Mouse (Mus musculus) liver, postnatal 0 days (tissue): ENCODE measurements around the gene Rabepk. TPM values are rescaled to one million over a fixed set of nuclear protein-coding genes. Genes with fewer than 3 reads are reported as not detected.
"Not testable (repeated sequence)": the region's sequence is repeated elsewhere in the genome, so short reads cannot be mapped to it uniquely, and the experiment has no call there.

Experiments
- ATAC-seq: fragments of 200-750 bp; cut with Nextera tagmentation; 2 replicates; pipeline ENCODE4 v1.8.0; 2017; ENCODE audit warnings: mild to moderate bottlenecking, moderate library complexity
- DNase-seq: peaks from one replicate; pipeline ENCODE4 v3.0.0-alpha.2; 2016
- H3K27ac ChIP-seq: fragments of 300-500 bp; sonication (generic); 2 replicates; pipeline ENCODE4 v1.5.1; 2014; ENCODE audit warnings: antibody characterized with exemption, moderate library complexity, mild to moderate bottlenecking, low read depth
- H3K27me3 ChIP-seq: fragments of 300-500 bp; sonication (generic); 2 replicates; pipeline ENCODE4 v1.6.1; 2014; ENCODE audit warnings: low read length, control low read depth, mixed read lengths; ENCODE audit not compliant: insufficient read depth
- H3K36me3 ChIP-seq: fragments of 300-500 bp; sonication (generic); replicated peaks from 2 replicates; pipeline ENCODE4 v1.6.1; 2014; ENCODE audit warnings: mild to moderate bottlenecking, control low read depth, low read length, moderate library complexity, mixed read lengths; ENCODE audit not compliant: insufficient read depth
- H3K4me1 ChIP-seq: fragments of 300-500 bp; sonication (generic); 2 replicates; pipeline ENCODE4 v1.6.1; 2014; ENCODE audit warnings: antibody characterized with exemption, mild to moderate bottlenecking, control low read depth; ENCODE audit not compliant: insufficient read depth
- H3K4me2 ChIP-seq: fragments of 300-500 bp; sonication (generic); 2 replicates; pipeline ENCODE4 v1.6.1; 2014; ENCODE audit warnings: low read depth, mild to moderate bottlenecking, low read length, moderate library complexity, mixed read lengths
- H3K4me3 ChIP-seq: fragments of 300-500 bp; sonication (generic); 2 replicates; pipeline ENCODE4 v1.5.1; 2014; ENCODE audit warnings: low read depth, low read length
- H3K9ac ChIP-seq: fragments of 300-500 bp; sonication (generic); replicated peaks from 2 replicates; pipeline ENCODE4 v1.6.1; 2014; ENCODE audit warnings: mild to moderate bottlenecking, moderate library complexity
- H3K9me3 ChIP-seq: fragments of 300-500 bp; sonication (generic); 2 replicates; pipeline ENCODE4 v1.6.1; 2016; ENCODE audit warnings: mild to moderate bottlenecking, control low read depth, low read length, mixed read lengths
- CTCF ChIP-seq: sonication (generic); IDR thresholded peaks from 2 replicates; pipeline ENCODE4 v1.5.1; 2016; ENCODE audit warnings: antibody characterized with exemption, low read depth
- EP300 ChIP-seq: IDR thresholded peaks from 2 replicates; pipeline ENCODE4 v1.6.1; 2016; ENCODE audit warnings: antibody characterized with exemption, low read depth, mild to moderate bottlenecking
- WGBS: fragments of 180-500 bp; shearing (Covaris S2); extraction: QIAGEN DNeasy Blood & Tissue Kit; methylation state at CpG from one replicate; pipeline ENCODE4 v1.1.7; 2014; ENCODE audit not compliant: insufficient replicate concordance; 5-methylcytosine and 5-hydroxymethylcytosine counted together
- polyA plus RNA-seq: library from polyadenylated mRNA; unstranded; fragments of >200 nt; fragmentation: Nextera tagmentation; extraction: Ambion mirVana; gene quantifications from 2 replicates; pipeline ENCODE4 v1.2.1, GENCODE M21; 2015

Rabepk gene
- polyA plus RNA-seq = 17.0 and 20.4 TPM in 2 replicates

GRCm38 (mm10) chr2:34799357-34800256 is at the start of gene Rabepk:
Gene Rabepk (minus strand): TSS chr2:34799912.
- no peaks in the 10 kb centered on the region for H3K9me3 ChIP-seq
- ATAC-seq (peak; percentile 71), DNase-seq (peak; percentile 91)
- H3K4me2 ChIP-seq = peak within 1 kb of the TSS; percentile 83
- H3K36me3 ChIP-seq = peaks cover 15% of the 10 kb centered on the region
- peaks cover 24% of the 10 kb centered on the region for H3K4me1 ChIP-seq
- WGBS = 2% methylated on average over 44 of the region's 44 CpGs
- peak within 1 kb of the TSS; percentile 92 for H3K27ac ChIP-seq
- H3K4me3 ChIP-seq = peak within 1 kb of the TSS; percentile 80
- H3K27me3 ChIP-seq = no peaks in the 10 kb centered on the region
- TF ChIP-seq EP300 = no peak; the same call in 1 of the 2 replicates
- no peak for TF ChIP-seq CTCF
- peak within 1 kb of the TSS; percentile 78 for H3K9ac ChIP-seq

GRCm38 (mm10) chr2:34847702-34848101 is 48.0 kb upstream of the Rabepk start:
- no peak overlapping the region for H3K4me2 ChIP-seq
- TF ChIP-seq EP300 = no peak
- no peak for TF ChIP-seq CTCF
- no peak overlapping the region for H3K4me3 ChIP-seq
- no peaks in the 10 kb centered on the region for H3K27me3 ChIP-seq
- H3K27ac ChIP-seq = no peak overlapping the region
- H3K4me1 ChIP-seq = no peaks in the 10 kb centered on the region
- H3K9me3 ChIP-seq = no peaks in the 10 kb centered on the region
- no peak overlapping the region for H3K9ac ChIP-seq
- 74% methylated on average over 1 of the region's 1 CpGs for WGBS
- no peak for ATAC-seq
- DNase-seq = no peak
- peaks cover 14% of the 10 kb centered on the region for H3K36me3 ChIP-seq

DNA sequence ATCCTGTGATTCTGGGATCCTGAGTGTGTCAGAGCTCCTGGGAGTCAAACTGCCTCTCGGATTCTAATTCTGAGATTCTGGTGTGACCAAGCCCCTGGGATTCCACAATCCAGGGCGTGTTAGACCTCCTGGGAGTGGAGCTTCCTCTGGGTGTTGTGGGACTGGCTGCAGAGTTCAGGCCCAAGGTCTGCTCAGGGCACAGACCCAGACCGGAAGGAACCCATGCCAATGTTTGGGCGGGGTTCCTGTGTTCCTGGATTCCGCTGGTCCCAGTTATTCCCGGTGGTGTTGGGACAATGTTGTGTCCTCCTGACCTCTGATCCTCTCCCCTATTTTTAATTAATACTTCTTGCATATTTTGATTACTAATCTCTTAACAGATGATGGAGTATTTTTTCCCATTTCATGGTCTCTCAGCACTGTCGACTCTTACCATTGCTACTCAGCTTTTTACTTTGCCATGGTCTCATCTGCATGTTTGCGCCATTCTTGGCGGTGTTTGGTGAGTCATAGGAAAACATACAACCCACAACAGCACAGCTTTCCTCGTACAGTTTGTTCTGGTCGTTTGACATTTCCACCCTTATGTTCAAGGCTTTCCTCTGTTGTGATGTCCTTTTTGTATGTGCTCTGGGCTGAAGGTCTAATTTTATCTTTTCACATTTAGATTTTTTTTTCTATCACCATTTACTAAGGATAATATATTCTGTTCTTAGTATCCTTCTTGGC is 43.7 kb upstream of the Rabepk start:
- Histone ChIP-seq H3K4me2 (no peak overlapping the region), H3K9ac (no peak overlapping the region), H3K27me3 (0 out of 2 replicates have a peak, but pooled peaks cover under 1% of the 10 kb centered on the region), H3K4me3 (no peak overlapping the region), H3K27ac (no peak overlapping the region), H3K9me3 (no peaks in the 10 kb centered on the region), H3K36me3 (no peaks in the 10 kb centered on the region), H3K4me1 (no peaks in the 10 kb centered on the region)
- 63% methylated on average over 11 of the region's 11 CpGs for WGBS
- no peak for ATAC-seq
- DNase-seq = no peak
- TF ChIP-seq EP300 (0 out of 2 replicates have a peak, but pooled peaks have one; percentile 21), CTCF (no peak)

DNA sequence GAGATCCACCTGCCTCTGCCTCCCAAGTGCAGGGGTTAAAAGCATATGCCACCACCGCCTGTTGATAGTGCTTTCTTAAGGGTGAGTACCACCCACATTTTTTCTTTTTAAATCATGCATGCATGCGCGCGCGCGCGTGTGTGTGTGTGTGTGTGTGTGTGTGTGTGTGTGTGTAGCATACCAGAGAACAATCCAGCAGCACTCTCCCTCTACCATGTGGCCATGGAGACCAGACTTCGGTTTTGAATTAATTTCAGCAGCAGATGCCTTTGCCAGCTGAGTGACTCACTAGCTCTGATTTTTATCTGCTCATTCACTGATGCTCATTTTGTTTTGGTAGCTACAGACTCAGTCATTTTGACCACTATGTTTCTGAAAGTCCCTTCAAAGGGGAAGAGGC is 42.0 kb upstream of the Rabepk start:
- no peak overlapping the region for H3K4me3 ChIP-seq
- no peak for TF ChIP-seq EP300
- no peak for TF ChIP-seq CTCF
- H3K9ac ChIP-seq = no peak overlapping the region
- H3K9me3 ChIP-seq = no peaks in the 10 kb centered on the region
- H3K4me2 ChIP-seq = no peak overlapping the region
- H3K27ac ChIP-seq = no peak overlapping the region
- 0 out of 2 replicates have a peak, but pooled peaks cover 3% of the 10 kb centered on the region for H3K27me3 ChIP-seq
- ATAC-seq (no peak), DNase-seq (no peak)
- H3K36me3 ChIP-seq = no peaks in the 10 kb centered on the region
- H3K4me1 ChIP-seq = no peaks in the 10 kb centered on the region
- WGBS = 85% methylated on average over 8 of the region's 8 CpGs

- not testable (repeated sequence) for H3K4me1 ChIP-seq, H3K27me3 ChIP-seq, ATAC-seq, H3K4me3 ChIP-seq, DNase-seq, H3K9ac ChIP-seq, H3K9me3 ChIP-seq, H3K27ac ChIP-seq, H3K4me2 ChIP-seq, H3K36me3 ChIP-seq
- 72% methylated on average over 5 of the region's 5 CpGs for WGBS
- TF ChIP-seq CTCF = peak; percentile 40
Observed at GRCm38 (mm10) chr2:34840143-34840542, 40.4 kb upstream of the Rabepk start.

DNA sequence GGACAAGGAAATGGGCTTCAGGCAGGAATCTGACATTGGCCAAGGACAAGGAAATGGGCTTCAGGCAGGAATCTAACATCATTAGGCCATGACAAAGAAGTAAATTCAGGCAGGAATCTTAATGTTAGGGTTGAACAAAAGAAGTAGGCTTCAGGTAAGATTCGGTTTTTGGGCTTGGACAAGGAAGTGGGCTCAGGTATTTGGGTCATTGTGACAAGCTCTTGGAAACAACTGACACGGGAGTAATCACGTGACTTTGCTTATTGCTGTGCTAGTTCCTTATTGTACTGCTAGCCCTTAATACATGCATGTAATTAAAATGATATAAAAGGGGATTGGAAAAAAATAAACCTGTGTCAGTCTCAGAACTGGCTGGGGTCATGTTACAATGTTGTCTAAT is 36.0 kb upstream of the Rabepk start:
- no peaks in the 10 kb centered on the region for H3K9me3 ChIP-seq
- no peaks in the 10 kb centered on the region for H3K4me1 ChIP-seq
- H3K4me3 ChIP-seq = no peak overlapping the region
- DNase-seq (no peak), ATAC-seq (no peak)
- no peak overlapping the region for H3K9ac ChIP-seq
- TF ChIP-seq EP300 (no peak), CTCF (no peak)
- H3K27me3 ChIP-seq = 0 out of 2 replicates have a peak, but pooled peaks cover 3% of the 10 kb centered on the region
- no peaks in the 10 kb centered on the region for H3K36me3 ChIP-seq
- no peak overlapping the region for H3K27ac ChIP-seq
- 64% methylated on average over 3 of the region's 3 CpGs for WGBS
- no peak overlapping the region for H3K4me2 ChIP-seq
